Mouse (Mus musculus) MEL (cell line): ENCODE measurements at regions not wholly inside any gene's neighbourhood (a gene's known extent, or its start where the extent isn't known, plus 50 kb on each side); places are given as distances from the start of the nearest gene placed in this dataset.

Source experiments
- CHD2 ChIP-seq: IDR thresholded peaks from 2 replicates; pipeline ENCODE4 v1.6.1; 2011; ENCODE audit warnings: low read length, improper control_type of control experiment
- CTCF ChIP-seq, 3 experiments: IDR thresholded peaks in 2 of 3; conservative IDR thresholded peaks in 1 of 3; 2 replicates each; pipeline ENCODE4 v1.5.1; 2011 to 2012; ENCODE audit warnings: low read length in 3 of 3, low read depth in 2 of 3, mild to moderate bottlenecking in 2 of 3, improper control_type of control experiment in 1 of 3, inconsistent platforms in 1 of 3, mixed read lengths in 1 of 3, moderate library complexity in 1 of 3; ENCODE audit not compliant: control insufficient read depth in 1 of 3, insufficient read depth in 1 of 3, poor library complexity in 1 of 3, severe bottlenecking in 1 of 3
- GABPA ChIP-seq: IDR thresholded peaks from 2 replicates; pipeline ENCODE4 v1.6.1; 2012; ENCODE audit warnings: low read depth, mild to moderate bottlenecking, inconsistent platforms, low read length, improper control_type of control experiment, moderate library complexity
- GATA1 ChIP-seq: IDR thresholded peaks from 2 replicates; pipeline ENCODE4 v1.6.1; 2011; ENCODE audit warnings: low read depth, low read length, improper control_type of control experiment
- POLR2A ChIP-seq, 2 experiments: IDR thresholded peaks; 2 replicates each; pipeline ENCODE4 v1.6.1; 2011 to 2012; ENCODE audit warnings: low read length in 2 of 2, mild to moderate bottlenecking in 2 of 2, control low read depth in 1 of 2, improper control_type of control experiment in 1 of 2, low read depth in 1 of 2, moderate library complexity in 1 of 2; ENCODE audit not compliant: control insufficient read depth in 1 of 2, insufficient read depth in 1 of 2, poor library complexity in 1 of 2
- POLR2AphosphoS5 ChIP-seq: IDR thresholded peaks from 2 replicates; pipeline ENCODE4 v1.6.1; 2012; ENCODE audit warnings: low read depth, borderline replicate concordance, mild to moderate bottlenecking, inconsistent platforms, low read length, moderate library complexity, mixed read lengths
- RCOR1 ChIP-seq: IDR thresholded peaks from 2 replicates; pipeline ENCODE4 v1.6.1; 2012; ENCODE audit warnings: low read depth, mild to moderate bottlenecking, inconsistent platforms, low read length, improper control_type of control experiment
- SMC3 ChIP-seq: IDR thresholded peaks from 2 replicates; pipeline ENCODE4 v1.6.1; 2011; ENCODE audit warnings: low read depth, low read length, improper control_type of control experiment
- TCF12 ChIP-seq: IDR thresholded peaks from 2 replicates; pipeline ENCODE4 v1.6.1; 2014; ENCODE audit warnings: low read depth, mild to moderate bottlenecking, inconsistent platforms, low read length, improper control_type of control experiment, moderate library complexity

GRCm38 (mm10) chr12:94674925-94675324 lies 1017.1 kb upstream of the Flrt2 start:
- TF ChIP-seq POLR2AphosphoS5 (no peak), RCOR1 (no peak), GATA1 (no peak), CTCF (IDR thresholded peaks at IDR 0.05 in 2 of 3, conservative IDR thresholded peaks at IDR 0.05 in 1 of 3; ENCODE audit: control insufficient read depth in 1 of 3, insufficient read depth in 1 of 3, low read depth in 2 of 3, low read length in 3 of 3, poor library complexity in 1 of 3, severe bottlenecking in 1 of 3) (no peak), POLR2A (IDR thresholded peaks at IDR 0.05; ENCODE audit: control insufficient read depth in 1 of 2, insufficient read depth in 1 of 2, low read depth in 1 of 2, low read length in 2 of 2, poor library complexity in 1 of 2) (no peak), TCF12 (no peak), SMC3 (no peak), CHD2 (no peak), GABPA (no peak)
